Mouse (Mus musculus): ENCODE results near the gene Kctd17.

GRCm38 (mm10) chr15:78437237-78438017 lies 9.1 kb downstream of the Kctd17 start:
- TF ChIP-seq CTCF (IDR thresholded peaks at IDR 0.05; ENCODE audit: extremely low read depth, insufficient read length, insufficient replicate concordance, low read depth, low read length), result no peak
- no peak for TF ChIP-seq POLR2A (IDR thresholded peaks at IDR 0.05; ENCODE audit: low read depth, low read length)

Data from small intestine, adult 2 months (tissue).